Mouse (Mus musculus): ENCODE data around the gene Adh1.

- TF ChIP-seq CTCF (conservative IDR thresholded peaks at IDR 0.05; ENCODE audit: insufficient read depth, insufficient read length, low read depth, low read length) (no peak), POLR2A (IDR thresholded peaks at IDR 0.05; ENCODE audit: low read depth, low read length) (no peak)
Observed at GRCm38 (mm10) chr3:138312965-138313364, 52.2 kb downstream of the Adh1 start, which contains the start of gene Adh6a.

Measured in kidney, adult 2 months (tissue).